28 mouse cellular contexts compared by ENCODE assay signal in genomic region chr11:89611596-89611995, GRCm38 (mm10).
DNase-seq lines count a peak whose midpoint lies in the region; ATAC-seq and TF ChIP-seq lines count a peak whose summit lies in the region.
"Had no signal": no experiment of that assay in that cellular context is flagged by ENCODE, and none has a peak within 500 bp of the region (broad histone marks: within the 10 kb centered on the region; RNA-seq: fewer than 3 reads in every experiment).

No protein-coding gene starts in this region.

- TF ChIP-seq CTCF in testis, adult 2 months (IDR thresholded peaks at IDR 0.05; ENCODE audit: control insufficient read depth, insufficient read depth, insufficient replicate concordance, low read depth, low read length) = no peak

- H3K4me3 ChIP-seq in testis, adult 2 months (ENCODE audit: control insufficient read depth, low read depth, low read length) = peak overlapping the region; percentile 83
- H3K4me3 ChIP-seq in limb, embryonic 11.5 days (ENCODE audit: low read depth, low read length) = no peak overlapping the region
- H3K4me3 ChIP-seq: embryonic facial prominence, embryonic 13.5 days; heart, embryonic 15.5 days; midbrain, embryonic 12.5 days; neural tube, embryonic 13.5 days had no signal

- H3K4me2 ChIP-seq in limb, embryonic 11.5 days (ENCODE audit: low read depth, severe bottlenecking) = no peak overlapping the region
- H3K4me2 ChIP-seq: embryonic facial prominence, embryonic 13.5 days; heart, embryonic 15.5 days; midbrain, embryonic 12.5 days; neural tube, embryonic 13.5 days had no signal

- no peak for ATAC-seq in limb, embryonic 11.5 days (ENCODE audit: insufficient number of reproducible peaks, low FRiP score, low TSS enrichment, low read depth)
- ATAC-seq in activated CD4-positive, CD25-positive, alpha-beta regulatory T cell, adult 4 months = no peak
- no peak for ATAC-seq in megakaryocyte progenitor cell, adult 5-6 weeks (replicated peaks; ENCODE audit: poor library complexity)
- ATAC-seq: CD4-positive, CD25-positive, alpha-beta regulatory T cell, adult 4 months; forebrain, postnatal 0 days; hindbrain, embryonic 16.5 days had no signal

- no peaks in the 10 kb centered on the region for H3K9me3 ChIP-seq in limb, embryonic 11.5 days (ENCODE audit: control insufficient read depth, low read length)
- H3K9me3 ChIP-seq: embryonic facial prominence, embryonic 13.5 days; heart, embryonic 15.5 days; midbrain, embryonic 12.5 days; neural tube, embryonic 13.5 days had no signal

- no peak for TF ChIP-seq POLR2A in testis, adult 2 months (IDR thresholded peaks at IDR 0.05; ENCODE audit: control insufficient read depth, low read depth, low read length)

- 42% methylated on average over 3 of the region's 3 CpGs for WGBS in limb, embryonic 11.5 days

- H3K4me1 ChIP-seq in testis, adult 2 months (ENCODE audit: control insufficient read depth, insufficient read depth, low read length) = no peaks in the 10 kb centered on the region
- H3K4me1 ChIP-seq in limb, embryonic 11.5 days (ENCODE audit: control insufficient read depth, insufficient read depth, low read length) = no peaks in the 10 kb centered on the region
- H3K4me1 ChIP-seq: heart, embryonic 15.5 days; neural tube, embryonic 13.5 days had no signal

- no peak for DNase-seq in testis, postnatal 10 days (ENCODE audit: low spot score)
- peak; percentile 7 for DNase-seq in embryo, embryonic 11.5 days (ENCODE audit: low read depth, low spot score)
- DNase-seq in limb, embryonic 11.5 days (ENCODE audit: low spot score) = peak; percentile 29
- DNase-seq in cerebellum, adult 18-20 months = no peak
- DNase-seq: adrenal gland, postnatal 10 days; cerebellum, adult 9-10 months; cerebellum, postnatal 36 days; forebrain, postnatal 0 days; gastrocnemius, postnatal 10 days; kidney, adult 18-20 months; kidney, postnatal 4 days; layer of hippocampus, postnatal 36 days; left cerebral cortex, postnatal 4 days; liver; lung, adult 2 months; lung, postnatal 14 days; thymus, adult 18-20 months; thymus, postnatal 4 days had no signal

- no peak overlapping the region for H3K9ac ChIP-seq in limb, embryonic 11.5 days (ENCODE audit: low read length)
- H3K9ac ChIP-seq: embryonic facial prominence, embryonic 13.5 days; forebrain, postnatal 0 days; heart, embryonic 15.5 days; liver, embryonic 14.5 days; midbrain, embryonic 12.5 days; neural tube, embryonic 13.5 days had no signal

- no peak overlapping the region for H3K27ac ChIP-seq in testis, adult 2 months (ENCODE audit: control insufficient read depth, insufficient read depth, low read depth, low read length)
- no peak overlapping the region for H3K27ac ChIP-seq in limb, embryonic 11.5 days (replicated peaks; ENCODE audit: low read depth, low read length)
- H3K27ac ChIP-seq: embryonic facial prominence, embryonic 13.5 days; heart, embryonic 15.5 days; liver, embryonic 14.5 days; midbrain, embryonic 12.5 days; neural tube, embryonic 13.5 days had no signal

- H3K27me3 ChIP-seq in testis, adult 2 months (ENCODE audit: control insufficient read depth, insufficient read depth, low read length) = no peaks in the 10 kb centered on the region
- H3K27me3 ChIP-seq in limb, embryonic 11.5 days (ENCODE audit: control insufficient read depth, insufficient read depth, low read length) = no peaks in the 10 kb centered on the region
- H3K27me3 ChIP-seq: embryonic facial prominence, embryonic 13.5 days; heart, embryonic 15.5 days; midbrain, embryonic 12.5 days; neural tube, embryonic 13.5 days had no signal

- no peaks in the 10 kb centered on the region for H3K36me3 ChIP-seq in testis, adult 2 months (ENCODE audit: control insufficient read depth, insufficient read depth, low read length)
- H3K36me3 ChIP-seq in limb, embryonic 11.5 days (ENCODE audit: control insufficient read depth, insufficient read depth, low read length) = no peaks in the 10 kb centered on the region
- H3K36me3 ChIP-seq: embryonic facial prominence, embryonic 13.5 days; heart, embryonic 15.5 days; midbrain, embryonic 12.5 days; neural tube, embryonic 13.5 days had no signal

Comparison
In these comparisons a context has a peak if more than half of its experiments do, and no peak if none do; other contexts are left out.
1. DNase-seq: peak in embryo, embryonic 11.5 days (single experiment) and limb, embryonic 11.5 days (single experiment); none in testis, postnatal 10 days (single experiment) and cerebellum, adult 18-20 months (0 of 2).